Mouse (Mus musculus) embryonic facial prominence, embryonic 13.5 days (tissue): ENCODE measurements around the gene Sapcd1. TPM values are rescaled to one million over a fixed set of nuclear protein-coding genes. Genes with fewer than 3 reads are reported as not detected.
"Not testable (repeated sequence)": the region's sequence is repeated elsewhere in the genome, so short reads cannot be mapped to it uniquely, and the experiment has no call there.

Experiments used
- ATAC-seq: fragments of 200-750 bp; cut with Nextera tagmentation; 2 replicates; pipeline ENCODE4 v1.8.0; 2017; ENCODE audit warnings: low read depth; ENCODE audit not compliant: insufficient number of reproducible peaks, insufficient read depth, low FRiP score, low TSS enrichment
- H3K27ac ChIP-seq: fragments of 300-500 bp; sonication (generic); 2 replicates; pipeline ENCODE4 v1.5.1; 2015; ENCODE audit warnings: moderate library complexity, mild to moderate bottlenecking, inconsistent platforms
- H3K27me3 ChIP-seq: fragments of 300-500 bp; sonication (generic); 2 replicates; pipeline ENCODE4 v1.6.1; 2015; ENCODE audit warnings: mild to moderate bottlenecking, inconsistent platforms
- H3K36me3 ChIP-seq: fragments of 300-500 bp; sonication (generic); 2 replicates; pipeline ENCODE4 v1.6.1; 2015; ENCODE audit warnings: mild to moderate bottlenecking, inconsistent platforms
- H3K4me1 ChIP-seq: fragments of 300-500 bp; sonication (generic); 2 replicates; pipeline ENCODE4 v1.6.1; 2015; ENCODE audit warnings: inconsistent platforms
- H3K4me2 ChIP-seq: fragments of 300-500 bp; sonication (generic); 2 replicates; pipeline ENCODE4 v1.6.1; 2015; ENCODE audit warnings: moderate library complexity, mild to moderate bottlenecking, inconsistent platforms
- H3K4me3 ChIP-seq: fragments of 300-500 bp; sonication (generic); 2 replicates; pipeline ENCODE4 v1.5.1; 2015; ENCODE audit warnings: mild to moderate bottlenecking, inconsistent platforms
- H3K9ac ChIP-seq: fragments of 300-500 bp; sonication (generic); 2 replicates; pipeline ENCODE4 v1.6.1; 2015; ENCODE audit warnings: mild to moderate bottlenecking, inconsistent platforms
- H3K9me3 ChIP-seq: fragments of 300-500 bp; sonication (generic); 2 replicates; pipeline ENCODE4 v1.6.1; 2016; ENCODE audit warnings: inconsistent platforms
- WGBS: fragments of 180-500 bp; shearing (Covaris S2); methylation state at CpG from one replicate; pipeline ENCODE4 v1.1.7; 2015; ENCODE audit warnings: mixed read lengths; 5-methylcytosine and 5-hydroxymethylcytosine counted together
- polyA plus RNA-seq: library from polyadenylated mRNA; unstranded; fragments of >200 nt; fragmentation: Nextera tagmentation; extraction: Ambion mirVana; gene quantifications from 2 replicates; pipeline ENCODE4 v1.2.1, GENCODE M21; 2015

Gene Sapcd1
- polyA plus RNA-seq, 1 experiment from 2014 or later = 19.5 TPM

- H3K9ac ChIP-seq = peak within 1 kb of the TSS; percentile 46
- no peak within 1 kb of the TSS for H3K4me2 ChIP-seq
- no peak for ATAC-seq
- peaks cover 15% of the 10 kb centered on the region for H3K4me1 ChIP-seq
- peak within 1 kb of the TSS; percentile 44; the same call in 1 of the 2 replicates for H3K27ac ChIP-seq
- H3K4me3 ChIP-seq = no peak within 1 kb of the TSS
- WGBS = 58% methylated on average over 12 of the region's 12 CpGs
- H3K9me3 ChIP-seq = no peaks in the 10 kb centered on the region
- H3K36me3 ChIP-seq = peaks cover 66% of the 10 kb centered on the region
- no peaks in the 10 kb centered on the region for H3K27me3 ChIP-seq
Observed at GRCm38 (mm10) chr17:35016376-35016775, 11.4 kb downstream of the Sapcd1 start, which contains the start of gene Vwa7. Gene Vwa7 (plus strand): TSS chr17:35016579.

GRCm38 (mm10) chr17:35015296-35015695 is 12.5 kb downstream of the Sapcd1 start:
- H3K4me1 ChIP-seq = peaks cover 9% of the 10 kb centered on the region; the same call in 1 of the 2 replicates
- ATAC-seq = no peak
- H3K4me3 ChIP-seq = no peak overlapping the region
- no peak overlapping the region for H3K4me2 ChIP-seq
- H3K9me3 ChIP-seq = no peaks in the 10 kb centered on the region
- peak overlapping the region; percentile 46; the same call in 1 of the 2 replicates for H3K9ac ChIP-seq
- peaks cover 77% of the 10 kb centered on the region for H3K36me3 ChIP-seq
- WGBS = 89% methylated on average over 16 of the region's 16 CpGs
- no peaks in the 10 kb centered on the region for H3K27me3 ChIP-seq
- no peak overlapping the region for H3K27ac ChIP-seq

GRCm38 (mm10) chr17:35013221-35013620 is 14.6 kb downstream of the Sapcd1 start:
- Histone ChIP-seq H3K9ac (no peak overlapping the region), H3K27me3 (no peaks in the 10 kb centered on the region), H3K4me1 (peaks cover 9% of the 10 kb centered on the region; the same call in 1 of the 2 replicates), H3K9me3 (no peaks in the 10 kb centered on the region), H3K4me3 (no peak overlapping the region), H3K4me2 (no peak overlapping the region), H3K27ac (no peak overlapping the region), H3K36me3 (peaks cover 92% of the 10 kb centered on the region)
- no peak for ATAC-seq
- 82% methylated on average over 6 of the region's 6 CpGs for WGBS

- H3K36me3 ChIP-seq = peaks cover 98% of the 10 kb centered on the region
- peaks cover 9% of the 10 kb centered on the region; the same call in 1 of the 2 replicates for H3K4me1 ChIP-seq
- no peaks in the 10 kb centered on the region for H3K27me3 ChIP-seq
- H3K27ac ChIP-seq = no peak overlapping the region
- WGBS = 91% methylated on average over 13 of the region's 13 CpGs
- no peak for ATAC-seq
- H3K9me3 ChIP-seq = no peaks in the 10 kb centered on the region
- H3K9ac ChIP-seq = no peak overlapping the region
- H3K4me3 ChIP-seq = no peak overlapping the region
- no peak overlapping the region for H3K4me2 ChIP-seq
Observed at GRCm38 (mm10) chr17:35012430-35012829, 15.4 kb downstream of the Sapcd1 start.

GRCm38 (mm10) chr17:35011440-35011839 is 16.4 kb downstream of the Sapcd1 start:
- ATAC-seq = no peak
- H3K9me3 ChIP-seq = no peaks in the 10 kb centered on the region
- H3K4me3 ChIP-seq = no peak overlapping the region
- no peak overlapping the region for H3K27ac ChIP-seq
- no peaks in the 10 kb centered on the region for H3K27me3 ChIP-seq
- H3K4me1 ChIP-seq = peaks cover 5% of the 10 kb centered on the region; the same call in 1 of the 2 replicates
- 89% methylated on average over 8 of the region's 8 CpGs for WGBS
- no peak overlapping the region for H3K9ac ChIP-seq
- peaks cover 98% of the 10 kb centered on the region for H3K36me3 ChIP-seq
- no peak overlapping the region for H3K4me2 ChIP-seq

- WGBS = 92% methylated on average over 7 of the region's 7 CpGs
- ATAC-seq = no peak
- Histone ChIP-seq H3K4me2 (no peak overlapping the region), H3K4me3 (no peak overlapping the region), H3K36me3 (peaks cover 97% of the 10 kb centered on the region), H3K27ac (no peak overlapping the region), H3K4me1 (no peaks in the 10 kb centered on the region), H3K9me3 (no peaks in the 10 kb centered on the region), H3K27me3 (no peaks in the 10 kb centered on the region), H3K9ac (no peak overlapping the region)
Observed at GRCm38 (mm10) chr17:35009586-35009985, 18.2 kb downstream of the Sapcd1 start.

- no peak overlapping the region for H3K9ac ChIP-seq
- H3K4me2 ChIP-seq = no peak overlapping the region
- H3K4me3 ChIP-seq = no peak overlapping the region
- peaks cover 10% of the 10 kb centered on the region for H3K4me1 ChIP-seq
- ATAC-seq = no peak
- no peaks in the 10 kb centered on the region for H3K9me3 ChIP-seq
- H3K27me3 ChIP-seq = no peaks in the 10 kb centered on the region
- peaks cover 83% of the 10 kb centered on the region for H3K36me3 ChIP-seq
- WGBS = 95% methylated on average over 7 of the region's 7 CpGs
- H3K27ac ChIP-seq = no peak overlapping the region
Observed at GRCm38 (mm10) chr17:35007387-35007991, 20.3 kb downstream of the Sapcd1 start.

- H3K9ac ChIP-seq, H3K9me3 ChIP-seq, H3K4me2 ChIP-seq, H3K27ac ChIP-seq, H3K27me3 ChIP-seq, ATAC-seq, H3K4me3 ChIP-seq: not testable (repeated sequence)
- Histone ChIP-seq H3K4me1 (peaks cover 16% of the 10 kb centered on the region), H3K36me3 (peaks cover 67% of the 10 kb centered on the region)
- WGBS = 94% methylated on average over 4 of the region's 5 CpGs
Observed at GRCm38 (mm10) chr17:35005902-35006301, 21.9 kb downstream of the Sapcd1 start.

- 86% methylated on average over 10 of the region's 10 CpGs for WGBS
- Histone ChIP-seq H3K27me3 (no peaks in the 10 kb centered on the region), H3K9ac (no peak overlapping the region), H3K36me3 (peaks cover 59% of the 10 kb centered on the region), H3K9me3 (no peaks in the 10 kb centered on the region), H3K4me1 (peaks cover 16% of the 10 kb centered on the region), H3K27ac (no peak overlapping the region), H3K4me2 (no peak overlapping the region), H3K4me3 (no peak overlapping the region)
- ATAC-seq = no peak
Observed at GRCm38 (mm10) chr17:35005158-35005557, 22.7 kb downstream of the Sapcd1 start.

GRCm38 (mm10) chr17:35004075-35004717 is 23.6 kb downstream of the Sapcd1 start:
- 93% methylated on average over 17 of the region's 17 CpGs for WGBS
- Histone ChIP-seq H3K4me1 (peaks cover 25% of the 10 kb centered on the region), H3K27me3 (no peaks in the 10 kb centered on the region), H3K27ac (no peak overlapping the region), H3K9me3 (no peaks in the 10 kb centered on the region), H3K9ac (no peak overlapping the region), H3K4me2 (no peak overlapping the region), H3K4me3 (no peak overlapping the region), H3K36me3 (peaks cover 53% of the 10 kb centered on the region)
- ATAC-seq = no peak

- peak overlapping the region; percentile 99 for H3K4me2 ChIP-seq
- peak overlapping the region; percentile 99 for H3K27ac ChIP-seq
- no peaks in the 10 kb centered on the region for H3K27me3 ChIP-seq
Observed at GRCm38 (mm10) chr17:35003022-35003838, 24.6 kb downstream of the Sapcd1 start.

More at GRCm38 (mm10) chr17:35003022-35003838, 24.6 kb downstream of the Sapcd1 start:
- Histone ChIP-seq H3K36me3 (peaks cover 53% of the 10 kb centered on the region), H3K4me1 (peaks cover 29% of the 10 kb centered on the region), H3K4me3 (peak overlapping the region; percentile 90), H3K9me3 (no peaks in the 10 kb centered on the region), H3K9ac (peak overlapping the region; percentile 98)
- 66% methylated on average over 9 of the region's 9 CpGs for WGBS
- no peak for ATAC-seq
